Mouse (Mus musculus) midbrain, embryonic 15.5 days (tissue): Measurements from ENCODE around the gene Stap2. TPM values are rescaled to one million over a fixed set of nuclear protein-coding genes. Genes with fewer than 3 reads are reported as not detected.

Experiments
- ATAC-seq: fragments of 200-750 bp; cut with Nextera tagmentation; replicated peaks from 2 replicates; pipeline ENCODE4 v1.8.0; 2017; ENCODE audit warnings: moderate TSS enrichment
- H3K27ac ChIP-seq: fragments of 300-500 bp; sonication (generic); 2 replicates; pipeline ENCODE4 v1.5.1; 2015; ENCODE audit warnings: mild to moderate bottlenecking, inconsistent platforms
- H3K27me3 ChIP-seq: fragments of 300-500 bp; sonication (generic); replicated peaks from 2 replicates; pipeline ENCODE4 v1.6.1; 2015; ENCODE audit warnings: inconsistent platforms
- H3K36me3 ChIP-seq: fragments of 300-500 bp; sonication (generic); replicated peaks from 2 replicates; pipeline ENCODE4 v1.6.1; 2015; ENCODE audit warnings: inconsistent platforms
- H3K4me1 ChIP-seq: fragments of 300-500 bp; sonication (generic); 2 replicates; pipeline ENCODE4 v1.6.1; 2015; ENCODE audit warnings: inconsistent platforms
- H3K4me2 ChIP-seq: fragments of 300-500 bp; sonication (generic); 2 replicates; pipeline ENCODE4 v1.6.1; 2015; ENCODE audit warnings: inconsistent platforms, mild to moderate bottlenecking, moderate library complexity
- H3K4me3 ChIP-seq: fragments of 300-500 bp; sonication (generic); 2 replicates; pipeline ENCODE4 v1.5.1; 2015; ENCODE audit warnings: mild to moderate bottlenecking, inconsistent platforms
- H3K9ac ChIP-seq: fragments of 300-500 bp; sonication (generic); 2 replicates; pipeline ENCODE4 v1.6.1; 2015; ENCODE audit warnings: mild to moderate bottlenecking, inconsistent platforms
- H3K9me3 ChIP-seq: fragments of 300-500 bp; sonication (generic); 2 replicates; pipeline ENCODE4 v1.6.1; 2016; ENCODE audit warnings: inconsistent platforms
- WGBS: fragments of 180-500 bp; shearing (Covaris S2); methylation state at CpG from one replicate; pipeline ENCODE4 v1.1.7; 2015; ENCODE audit warnings: mixed read lengths; 5-methylcytosine and 5-hydroxymethylcytosine counted together
- polyA plus RNA-seq: library from polyadenylated mRNA; unstranded; fragments of >200 nt; fragmentation: Nextera tagmentation; extraction: Ambion mirVana; gene quantifications from 2 replicates; pipeline ENCODE4 v1.2.1, GENCODE M21; 2015

Stap2 gene
- polyA plus RNA-seq, 1 experiment from 2014 or later = 5.8 TPM

DNA sequence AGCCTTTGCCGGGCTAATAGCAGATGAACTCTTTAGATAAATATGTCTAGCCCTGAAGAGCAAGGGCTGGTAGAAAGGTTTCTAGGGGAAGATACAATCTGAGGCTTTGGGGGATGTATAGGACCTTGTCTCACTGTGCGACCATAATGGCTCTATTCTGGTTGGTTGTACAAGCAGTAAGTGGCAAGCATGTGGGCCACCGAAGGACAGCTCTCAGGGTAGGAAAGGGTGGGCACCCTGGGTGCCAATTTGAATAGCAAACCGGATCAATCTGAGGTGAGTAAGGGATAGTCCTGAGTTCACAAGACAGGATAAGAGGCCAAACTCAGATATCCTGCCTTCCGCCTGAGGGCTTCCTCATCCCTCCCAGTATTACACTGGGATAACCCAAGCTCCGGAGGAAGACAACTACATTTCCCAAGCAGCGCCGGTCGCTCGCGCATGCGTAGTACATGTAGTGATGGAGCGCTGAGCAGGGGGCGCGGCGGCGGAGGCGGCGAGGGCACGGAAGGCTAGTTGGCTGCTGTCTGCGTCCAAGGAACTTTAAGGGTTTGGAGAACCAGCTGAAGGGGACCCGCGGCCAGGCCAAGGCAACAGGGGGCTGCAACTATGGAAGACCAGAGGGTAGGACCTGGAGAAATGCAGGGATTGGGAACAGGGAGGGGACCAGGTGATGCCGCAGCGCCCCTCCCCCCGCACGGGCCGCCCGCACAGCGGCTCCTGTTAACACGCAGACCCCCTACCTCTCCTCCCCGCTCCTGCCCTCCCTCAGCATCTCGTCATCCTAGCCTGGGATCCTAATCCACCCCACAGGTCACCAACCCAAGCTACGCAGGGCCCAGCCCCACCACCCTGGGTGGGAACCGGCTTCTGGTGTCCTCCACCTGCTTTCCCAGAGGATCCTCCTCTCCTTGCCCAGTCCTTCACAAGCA is 19.1 kb downstream of the Stap2 start, which contains the start of gene Fsd1:
Fsd1 (plus strand) TSS at position 480 of the 932 bp plus-strand sequence.
- Histone ChIP-seq H3K9ac (peak within 1 kb of the TSS; percentile 89), H3K4me2 (peak within 1 kb of the TSS; percentile 86), H3K27ac (peak within 1 kb of the TSS; percentile 81), H3K4me3 (peak within 1 kb of the TSS; percentile 91), H3K4me1 (peaks cover 16% of the 10 kb centered on the region), H3K27me3 (no peaks in the 10 kb centered on the region), H3K9me3 (no peaks in the 10 kb centered on the region), H3K36me3 (peaks cover 5% of the 10 kb centered on the region; the same call in 1 of the 2 replicates)
- ATAC-seq = peak; percentile 87
- 9% methylated on average over 34 of the region's 35 CpGs for WGBS

DNA sequence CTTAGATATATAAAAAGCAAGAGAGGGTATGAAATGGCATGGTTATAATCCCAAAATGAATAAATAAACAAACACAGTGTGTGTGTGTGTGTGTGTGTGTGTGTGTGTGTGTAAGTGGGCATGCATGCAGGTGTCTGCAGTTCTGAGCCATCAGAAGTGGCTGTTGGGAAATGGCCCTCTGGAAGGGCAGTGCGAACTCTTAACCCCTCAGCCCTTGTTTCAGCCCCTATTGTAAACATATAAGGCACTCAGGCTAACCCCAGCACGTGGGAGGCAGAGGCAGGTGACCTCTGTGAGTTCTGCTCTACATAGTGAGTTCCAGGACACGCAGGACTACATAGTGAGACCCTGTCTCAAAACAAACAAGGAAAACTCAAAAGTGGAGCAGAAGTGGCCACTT is 28.1 kb downstream of the Stap2 start:
- Histone ChIP-seq H3K9me3 (no peaks in the 10 kb centered on the region), H3K4me2 (no peak overlapping the region), H3K9ac (no peak overlapping the region), H3K27me3 (no peaks in the 10 kb centered on the region), H3K36me3 (peaks cover 5% of the 10 kb centered on the region; the same call in 1 of the 2 replicates), H3K4me3 (no peak overlapping the region), H3K4me1 (peaks cover 18% of the 10 kb centered on the region), H3K27ac (peak overlapping the region; percentile 68; the same call in 1 of the 2 replicates)
- 0 out of 2 replicates have a peak, but pooled peaks have one; percentile 0 for ATAC-seq
- WGBS = 64% methylated on average over 3 of the region's 3 CpGs

DNA sequence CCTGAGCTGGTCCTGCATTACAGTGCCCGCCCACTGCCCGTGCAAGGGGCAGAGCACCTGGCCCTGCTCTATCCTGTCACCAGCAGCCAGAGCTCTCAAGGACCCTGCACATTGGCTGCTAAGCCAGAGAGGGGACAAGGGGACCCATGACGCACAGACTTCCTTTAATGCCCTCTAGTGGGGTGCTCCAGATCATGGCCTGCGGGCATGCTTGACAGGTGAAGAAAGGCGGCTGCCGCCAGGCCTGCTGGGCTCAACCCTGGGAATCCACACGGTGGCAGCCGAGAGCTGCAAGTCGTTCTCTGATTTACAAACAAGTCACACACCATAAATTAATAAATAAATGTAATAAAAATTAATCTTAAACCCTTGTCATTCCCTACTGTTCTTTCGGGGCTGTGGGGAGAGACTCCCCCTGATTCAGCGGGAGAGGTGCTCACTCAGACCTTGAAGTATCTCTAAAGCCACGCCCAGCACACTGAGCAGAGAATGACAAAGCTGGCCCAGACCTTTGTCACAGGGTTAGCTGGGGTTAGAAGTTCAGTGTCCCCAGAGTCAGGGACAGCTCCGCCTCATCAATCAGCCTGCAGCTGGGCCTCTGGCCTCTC is 29.0 kb downstream of the Stap2 start:
- H3K27ac ChIP-seq = peak overlapping the region; percentile 68
- H3K27me3 ChIP-seq = no peaks in the 10 kb centered on the region
- no peak overlapping the region for H3K4me3 ChIP-seq
- H3K36me3 ChIP-seq = peaks cover 5% of the 10 kb centered on the region; the same call in 1 of the 2 replicates
- no peak overlapping the region; the same call in 1 of the 2 replicates for H3K4me2 ChIP-seq
- peak; percentile 73 for ATAC-seq
- no peaks in the 10 kb centered on the region for H3K9me3 ChIP-seq
- H3K4me1 ChIP-seq = peaks cover 27% of the 10 kb centered on the region
- no peak overlapping the region for H3K9ac ChIP-seq
- 18% methylated on average over 13 of the region's 13 CpGs for WGBS

DNA sequence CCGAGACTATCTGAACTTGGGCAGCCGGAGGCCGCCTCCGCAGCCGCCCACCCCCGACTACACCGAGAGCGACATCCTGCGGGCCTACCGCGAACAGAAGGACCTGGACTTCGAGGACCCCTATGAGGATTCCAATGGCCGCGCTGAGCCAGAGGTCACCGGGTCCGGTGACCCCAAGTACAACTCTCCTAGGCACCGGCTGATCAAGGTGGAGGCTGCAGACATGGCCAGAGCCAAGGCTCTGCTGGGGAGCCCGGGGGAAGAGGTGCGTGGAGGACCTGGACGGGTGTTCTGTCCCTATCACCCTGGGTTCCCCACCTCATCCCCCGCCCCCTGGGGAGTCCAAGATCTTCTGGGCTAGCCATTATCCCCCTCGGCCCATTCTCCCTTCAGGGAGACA is 33.9 kb downstream of the Stap2 start:
- peak overlapping the region; percentile 89; the same call in 1 of the 2 replicates for H3K27ac ChIP-seq
- H3K9ac ChIP-seq = peak overlapping the region; percentile 81
- H3K4me2 ChIP-seq = peak overlapping the region; percentile 65
- peaks cover 5% of the 10 kb centered on the region; the same call in 1 of the 2 replicates for H3K36me3 ChIP-seq
- WGBS = 19% methylated on average over 22 of the region's 22 CpGs
- H3K4me3 ChIP-seq = peak overlapping the region; percentile 76
- H3K27me3 ChIP-seq = no peaks in the 10 kb centered on the region
- no peaks in the 10 kb centered on the region for H3K9me3 ChIP-seq
- ATAC-seq = no peak
- peaks cover 53% of the 10 kb centered on the region for H3K4me1 ChIP-seq

DNA sequence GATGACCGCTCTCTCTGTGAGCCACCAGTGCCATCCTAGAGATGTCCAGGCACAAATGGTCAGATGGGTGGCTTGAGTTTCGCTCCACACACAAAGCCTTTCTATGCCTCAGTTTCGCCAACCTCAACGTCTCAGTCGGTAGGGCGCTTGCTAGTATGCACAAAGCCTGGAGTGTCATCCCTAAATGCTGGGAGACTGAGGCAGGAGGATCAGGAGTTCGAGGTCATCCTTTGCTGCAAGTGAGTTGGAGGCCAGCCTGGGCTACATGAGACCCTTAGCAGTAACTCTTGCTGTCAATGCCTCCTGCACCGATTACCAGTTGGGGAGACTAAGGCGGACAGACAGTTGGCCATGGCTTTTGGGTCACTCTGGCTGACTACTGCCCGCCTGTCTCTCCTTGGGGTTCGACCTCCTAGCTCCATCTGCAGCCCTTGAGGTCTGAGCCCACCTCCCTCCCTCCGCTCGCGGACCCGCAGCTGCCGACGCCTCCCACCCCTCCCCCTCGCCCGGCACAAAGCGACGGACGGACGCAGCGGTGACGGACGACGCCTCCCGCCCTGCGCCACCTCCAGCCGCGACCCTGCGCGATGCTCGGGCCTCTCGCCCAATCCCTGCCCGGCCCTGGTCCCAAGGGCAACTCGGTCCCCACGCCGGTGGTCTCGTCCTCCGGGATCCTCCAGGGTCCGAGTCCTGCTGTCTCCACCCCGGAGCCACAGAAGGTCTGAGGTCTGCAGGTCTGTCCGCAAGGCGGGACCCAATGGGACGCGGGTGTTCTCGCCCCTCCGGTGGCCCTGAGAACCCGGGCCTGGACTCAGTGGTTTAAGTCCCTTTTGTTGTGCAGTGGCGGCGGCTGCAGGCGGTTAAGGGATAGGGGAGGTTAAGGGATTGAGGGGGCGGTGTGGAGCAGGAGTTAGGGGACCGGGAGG is 35.2 kb downstream of the Stap2 start, which contains the start of gene Shd:
Shd (plus strand) TSS at position 502 of the 926 bp plus-strand sequence.
- no peaks in the 10 kb centered on the region for H3K9me3 ChIP-seq
- ATAC-seq = peak; percentile 61
- H3K36me3 ChIP-seq = peaks cover 5% of the 10 kb centered on the region; the same call in 1 of the 2 replicates
- H3K27me3 ChIP-seq = no peaks in the 10 kb centered on the region
- H3K4me2 ChIP-seq = peak within 1 kb of the TSS; percentile 65
- WGBS = 6% methylated on average over 55 of the region's 55 CpGs
- H3K4me3 ChIP-seq = peak within 1 kb of the TSS; percentile 76
- peak within 1 kb of the TSS; percentile 81 for H3K9ac ChIP-seq
- H3K4me1 ChIP-seq = peaks cover 47% of the 10 kb centered on the region
- H3K27ac ChIP-seq = peak within 1 kb of the TSS; percentile 89

DNA sequence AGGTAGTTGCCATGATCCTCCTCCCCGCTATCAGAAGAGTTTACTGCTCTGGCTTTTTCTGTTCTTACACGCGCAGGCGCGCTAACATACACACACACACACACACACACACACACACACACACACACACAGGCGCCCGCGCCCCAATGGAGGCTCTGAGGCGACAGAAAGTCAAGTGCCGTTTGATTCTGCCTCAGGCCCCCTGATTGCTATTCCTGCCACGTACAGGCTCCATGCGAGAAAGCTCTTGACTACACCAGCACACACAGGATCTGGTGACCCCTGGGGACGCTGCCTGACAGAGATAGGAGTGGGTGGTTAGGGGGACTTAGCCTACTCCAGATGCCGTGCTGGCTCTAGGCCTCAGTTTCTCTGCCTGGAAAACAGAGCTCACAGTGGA is 35.8 kb downstream of the Stap2 start:
- peak overlapping the region; percentile 89 for H3K27ac ChIP-seq
- peak overlapping the region; percentile 65 for H3K4me2 ChIP-seq
- H3K4me1 ChIP-seq = peaks cover 47% of the 10 kb centered on the region
- H3K36me3 ChIP-seq = peaks cover 2% of the 10 kb centered on the region; the same call in 1 of the 2 replicates
- peak overlapping the region; percentile 76 for H3K4me3 ChIP-seq
- 11% methylated on average over 14 of the region's 14 CpGs for WGBS
- peak; percentile 70 for ATAC-seq
- H3K9me3 ChIP-seq = no peaks in the 10 kb centered on the region
- peak overlapping the region; percentile 81; the same call in 1 of the 2 replicates for H3K9ac ChIP-seq
- no peaks in the 10 kb centered on the region for H3K27me3 ChIP-seq

DNA sequence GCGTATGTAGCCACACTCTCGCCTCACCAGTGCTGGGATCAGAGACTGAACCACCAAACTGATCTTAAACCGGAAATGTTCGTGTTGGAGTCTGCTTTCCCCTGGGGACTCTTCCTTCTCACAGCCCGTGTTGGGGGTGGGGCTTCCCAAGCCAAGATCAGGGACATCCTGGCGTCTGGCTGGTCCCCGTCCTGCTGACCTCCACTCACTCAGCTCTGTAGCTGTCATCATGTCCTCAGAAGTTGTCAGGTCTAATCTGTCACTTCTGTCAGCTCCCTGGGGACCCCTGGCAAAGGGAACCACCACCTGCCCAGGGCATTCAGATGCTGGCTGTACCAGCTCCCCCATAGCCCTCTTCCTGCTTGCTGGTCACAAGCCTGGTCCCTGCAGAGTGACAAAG is 37.2 kb downstream of the Stap2 start:
- no peak overlapping the region for H3K4me3 ChIP-seq
- 43% methylated on average over 7 of the region's 7 CpGs for WGBS
- peak overlapping the region; percentile 89 for H3K27ac ChIP-seq
- H3K4me1 ChIP-seq = peaks cover 47% of the 10 kb centered on the region
- ATAC-seq = no peak
- H3K9ac ChIP-seq = no peak overlapping the region
- H3K9me3 ChIP-seq = no peaks in the 10 kb centered on the region
- no peaks in the 10 kb centered on the region; the same call in 1 of the 2 replicates for H3K36me3 ChIP-seq
- H3K27me3 ChIP-seq = no peaks in the 10 kb centered on the region
- H3K4me2 ChIP-seq = no peak overlapping the region

DNA sequence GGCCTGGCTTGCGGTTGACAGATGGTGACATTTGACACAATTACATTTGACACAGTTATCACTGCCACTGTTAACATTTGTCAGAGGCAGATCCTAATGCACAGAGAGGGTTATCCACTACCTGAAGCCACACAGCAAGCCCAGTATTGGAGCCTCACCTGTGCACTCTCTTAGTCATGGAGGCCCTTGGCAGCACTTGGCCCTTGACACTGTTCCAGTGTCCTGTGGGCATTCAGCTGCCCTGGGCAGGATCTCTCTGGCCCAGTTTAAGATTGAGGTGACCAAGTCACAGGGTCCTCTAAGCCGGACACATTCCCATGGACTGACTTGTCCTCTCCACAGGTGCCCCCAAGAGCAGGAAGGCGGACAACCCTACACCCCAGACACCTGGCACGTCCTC is 38.2 kb downstream of the Stap2 start:
- H3K4me3 ChIP-seq = no peak overlapping the region
- peaks cover 40% of the 10 kb centered on the region for H3K4me1 ChIP-seq
- no peak overlapping the region for H3K27ac ChIP-seq
- no peaks in the 10 kb centered on the region; the same call in 1 of the 2 replicates for H3K36me3 ChIP-seq
- WGBS = 93% methylated on average over 4 of the region's 4 CpGs
- no peaks in the 10 kb centered on the region for H3K9me3 ChIP-seq
- no peaks in the 10 kb centered on the region for H3K27me3 ChIP-seq
- no peak overlapping the region for H3K4me2 ChIP-seq
- no peak overlapping the region for H3K9ac ChIP-seq
- ATAC-seq = no peak

DNA sequence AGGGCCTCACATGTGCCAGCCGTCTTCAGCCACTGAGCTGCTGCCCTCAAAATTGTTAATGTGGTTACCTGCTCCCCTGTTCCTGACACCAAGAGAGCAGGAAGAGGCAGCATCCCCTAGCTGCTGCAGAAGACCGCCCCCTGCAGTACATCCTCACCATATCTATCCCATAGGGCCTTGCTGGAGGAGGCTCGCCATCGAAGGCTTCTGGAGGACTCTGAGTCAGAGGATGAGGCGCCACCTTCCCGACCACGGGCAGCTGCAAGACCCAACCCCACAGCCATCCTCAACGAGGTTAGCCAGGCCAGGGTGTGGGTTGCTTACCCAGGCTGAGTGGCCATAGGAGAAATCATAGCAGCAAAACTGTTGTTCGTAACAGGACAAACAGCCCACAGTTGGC is 40.4 kb downstream of the Stap2 start:
- Histone ChIP-seq H3K9ac (no peak overlapping the region), H3K4me1 (peaks cover 28% of the 10 kb centered on the region), H3K27me3 (no peaks in the 10 kb centered on the region), H3K4me2 (no peak overlapping the region), H3K9me3 (no peaks in the 10 kb centered on the region), H3K36me3 (no peaks in the 10 kb centered on the region; the same call in 1 of the 2 replicates), H3K4me3 (no peak overlapping the region), H3K27ac (no peak overlapping the region)
- no peak for ATAC-seq
- 86% methylated on average over 9 of the region's 9 CpGs for WGBS

DNA sequence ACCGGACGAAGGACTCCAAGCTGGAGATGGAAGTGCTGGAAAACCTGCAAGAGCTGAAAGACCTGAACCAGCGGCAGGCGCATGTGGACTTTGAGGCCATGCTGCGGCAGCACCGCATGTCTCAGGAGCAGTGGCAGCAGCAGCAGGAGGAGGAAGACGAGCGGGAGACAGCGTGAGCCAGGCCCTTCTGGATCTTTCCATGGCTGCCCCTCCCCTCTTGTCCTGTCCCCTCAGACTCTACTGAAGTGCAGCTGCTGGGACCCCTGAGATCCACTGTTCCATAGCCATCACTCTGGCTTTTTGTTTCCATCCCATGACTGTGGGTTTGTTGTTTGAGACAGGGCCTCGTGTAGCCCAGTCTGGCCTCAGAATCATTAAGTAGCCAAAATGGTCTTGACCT is 40.9 kb downstream of the Stap2 start:
- H3K27me3 ChIP-seq = no peaks in the 10 kb centered on the region
- peaks cover 28% of the 10 kb centered on the region for H3K4me1 ChIP-seq
- no peak for ATAC-seq
- 94% methylated on average over 10 of the region's 10 CpGs for WGBS
- H3K27ac ChIP-seq = no peak overlapping the region
- no peak overlapping the region for H3K4me2 ChIP-seq
- no peaks in the 10 kb centered on the region; the same call in 1 of the 2 replicates for H3K36me3 ChIP-seq
- no peak overlapping the region for H3K4me3 ChIP-seq
- H3K9me3 ChIP-seq = no peaks in the 10 kb centered on the region
- no peak overlapping the region for H3K9ac ChIP-seq

DNA sequence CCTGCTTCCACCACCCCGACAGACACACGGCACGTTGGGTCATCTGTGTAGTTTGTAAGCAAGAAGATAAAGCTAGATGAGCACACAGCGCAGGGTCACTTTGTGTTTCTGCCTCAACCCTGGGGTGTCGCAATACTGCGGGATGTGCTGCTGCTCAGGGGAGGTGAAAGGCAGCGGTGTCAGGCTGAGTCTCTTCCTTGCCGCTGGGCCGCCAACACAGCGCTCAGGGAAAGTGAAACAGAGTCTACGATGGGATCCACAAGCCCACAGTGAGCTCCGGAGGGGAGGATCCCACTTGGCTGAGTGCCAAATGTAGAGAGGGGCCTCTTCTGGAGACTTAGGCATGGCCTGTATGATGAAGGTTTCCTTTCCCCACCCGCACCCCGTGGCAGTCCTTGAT is 42.2 kb downstream of the Stap2 start:
- H3K4me3 ChIP-seq = no peak overlapping the region
- no peak for ATAC-seq
- no peak overlapping the region for H3K9ac ChIP-seq
- H3K4me2 ChIP-seq = no peak overlapping the region
- no peaks in the 10 kb centered on the region; the same call in 1 of the 2 replicates for H3K36me3 ChIP-seq
- peaks cover 22% of the 10 kb centered on the region for H3K4me1 ChIP-seq
- WGBS = 84% methylated on average over 14 of the region's 14 CpGs
- no peak overlapping the region for H3K27ac ChIP-seq
- no peaks in the 10 kb centered on the region for H3K27me3 ChIP-seq
- no peaks in the 10 kb centered on the region for H3K9me3 ChIP-seq
